Mouse (Mus musculus) cerebellum, adult 2 months (tissue): ENCODE measurements around the gene Phldb3.

Experiments
- CTCF ChIP-seq: fragments of 200-500 bp; IDR thresholded peaks from 2 replicates; pipeline ENCODE4 v1.5.1; 2011; ENCODE audit warnings: low read depth, mild to moderate bottlenecking, control low read depth, low read length, moderate library complexity, borderline replicate concordance; ENCODE audit not compliant: insufficient read depth
- POLR2A ChIP-seq: fragments of 200-500 bp; IDR thresholded peaks from 2 replicates; pipeline ENCODE4 v1.6.1; 2011; ENCODE audit warnings: low read length, control low read depth, borderline replicate concordance; ENCODE audit not compliant: insufficient read depth

GRCm38 (mm10) chr7:24577811-24578210, 32.8 kb upstream of the Phldb3 start:
- TF ChIP-seq CTCF: no peak
- no peak for TF ChIP-seq POLR2A
